Mouse (Mus musculus) megakaryocyte, embryonic 14.5 days (primary cell): ENCODE measurements around the gene Fstl3.

ENCODE experiments used
- FLI1 ChIP-seq: IDR thresholded peaks from 2 replicates; pipeline ENCODE4 v1.6.1; 2012; ENCODE audit warnings: low read length, inconsistent platforms, mixed read lengths
- GATA1 ChIP-seq: IDR thresholded peaks from 3 replicates; pipeline ENCODE4 v1.6.1; 2012; ENCODE audit warnings: mixed read lengths, low read length, inconsistent platforms, borderline replicate concordance

DNA sequence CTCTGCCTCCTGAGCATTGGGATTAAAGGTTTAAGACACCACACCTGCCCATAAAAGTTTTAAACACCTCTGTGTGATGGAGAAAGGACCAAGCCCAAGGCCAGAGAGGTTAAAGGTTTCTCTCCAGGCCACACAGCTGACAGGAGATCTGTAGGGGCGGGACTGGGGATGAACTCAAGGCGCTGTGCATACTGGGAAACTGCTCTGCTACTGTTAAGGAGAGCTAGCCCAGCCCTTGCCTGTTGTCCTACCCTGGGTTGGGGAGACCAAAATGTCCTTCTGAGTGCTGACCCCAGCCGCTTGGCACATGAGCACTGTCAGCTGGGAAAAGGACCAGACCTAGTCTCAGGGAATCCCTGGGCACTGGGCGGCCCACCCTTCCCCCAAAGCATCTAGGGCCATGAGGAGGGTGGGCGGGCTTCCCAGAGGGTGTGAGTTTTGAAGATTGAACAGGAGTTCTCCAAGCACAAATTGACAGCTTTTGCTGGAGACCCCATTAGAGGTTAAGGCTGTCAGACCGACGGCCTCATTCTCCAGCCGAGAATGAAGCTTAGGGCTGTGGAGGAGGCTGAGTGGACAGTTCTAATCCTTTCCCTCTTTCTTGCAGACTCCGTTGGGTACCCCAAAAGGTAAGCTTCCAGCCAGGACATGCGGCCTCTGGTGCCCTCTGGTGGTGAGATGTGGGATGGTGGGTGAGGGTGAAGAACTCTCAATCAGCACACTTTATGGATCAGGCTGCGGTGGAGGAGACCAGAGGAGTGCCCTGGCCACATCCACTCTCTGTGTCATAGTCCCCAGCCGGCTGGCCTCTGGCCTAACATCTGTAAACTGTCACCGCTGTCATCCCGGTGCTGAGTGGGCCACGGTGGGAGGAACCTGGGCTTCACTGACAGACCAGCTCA is 34.9 kb downstream of the Fstl3 start:
- TF ChIP-seq GATA1: no peak
- no peak for TF ChIP-seq FLI1
